Mouse (Mus musculus) stomach, embryonic 14.5 days (tissue): ENCODE data around the gene Tom1l2. TPM values are rescaled to one million over a fixed set of nuclear protein-coding genes. Genes with fewer than 3 reads are reported as not detected.

Source experiments
- ATAC-seq: fragments of 200-750 bp; cut with Nextera tagmentation; 2 replicates; pipeline ENCODE4 v1.8.0; 2017; ENCODE audit warnings: low read depth, moderate TSS enrichment; ENCODE audit not compliant: insufficient number of reproducible peaks, insufficient read depth, low FRiP score
- H3K27ac ChIP-seq: fragments of 300-500 bp; sonication (generic); 2 replicates; pipeline ENCODE4 v1.5.1; 2014; ENCODE audit warnings: mild to moderate bottlenecking, low read length, moderate library complexity, mixed read lengths
- H3K27me3 ChIP-seq: fragments of 300-500 bp; sonication (generic); 2 replicates; pipeline ENCODE4 v1.6.1; 2014; ENCODE audit warnings: low read length, control low read depth, mixed read lengths; ENCODE audit not compliant: control insufficient read depth, insufficient read depth
- H3K36me3 ChIP-seq: fragments of 300-500 bp; sonication (generic); 2 replicates; pipeline ENCODE4 v1.6.1; 2014; ENCODE audit warnings: mild to moderate bottlenecking, control low read depth, low read length, moderate library complexity, mixed read lengths; ENCODE audit not compliant: control insufficient read depth, insufficient read depth
- H3K4me1 ChIP-seq: fragments of 300-500 bp; sonication (generic); 2 replicates; pipeline ENCODE4 v1.6.1; 2014; ENCODE audit warnings: low read length, control low read depth, mixed read lengths; ENCODE audit not compliant: control insufficient read depth, insufficient read depth
- H3K4me2 ChIP-seq: fragments of 300-500 bp; sonication (generic); replicated peaks from 2 replicates; pipeline ENCODE4 v1.6.1; 2014; ENCODE audit warnings: low read depth, low read length, control low read depth
- H3K4me3 ChIP-seq: fragments of 300-500 bp; sonication (generic); 2 replicates; pipeline ENCODE4 v1.5.1; 2014; ENCODE audit warnings: low read depth, low read length, control low read depth
- H3K9ac ChIP-seq: fragments of 300-500 bp; sonication (generic); replicated peaks from 2 replicates; pipeline ENCODE4 v1.6.1; 2014; ENCODE audit warnings: low read depth, mild to moderate bottlenecking, control low read depth, low read length, moderate library complexity, mixed read lengths
- H3K9me3 ChIP-seq: fragments of 300-500 bp; sonication (generic); 2 replicates; pipeline ENCODE4 v1.6.1; 2016; ENCODE audit warnings: low read depth, low read length, control low read depth; ENCODE audit not compliant: control insufficient read depth
- WGBS: fragments of 180-500 bp; shearing (Covaris S2); extraction: QIAGEN DNeasy Blood & Tissue Kit; methylation state at CpG from one replicate; pipeline ENCODE4 v1.1.7; 2014; 5-methylcytosine and 5-hydroxymethylcytosine counted together
- polyA plus RNA-seq: library from polyadenylated mRNA; unstranded; fragments of >200 nt; fragmentation: Nextera tagmentation; extraction: Ambion mirVana; gene quantifications from 2 replicates; pipeline ENCODE4 v1.2.1, GENCODE M21; 2014

Tom1l2 gene
- polyA plus RNA-seq, 1 experiment from 2014 or later, result 22.2 TPM

GRCm38 (mm10) chr11:60222469-60223236 lies 130.1 kb downstream of the Tom1l2 start, which contains the start of gene Srebf1:
TSS of gene Srebf1 (minus strand) at chr11:60222581.
- WGBS, result 5% methylated on average over 46 of the region's 46 CpGs
- ATAC-seq, result peak; percentile 48

GRCm38 (mm10) chr11:60222085-60222468 lies 130.6 kb downstream of the Tom1l2 start:
- 54% methylated on average over 3 of the region's 3 CpGs for WGBS
- H3K36me3 ChIP-seq, result no peaks in the 10 kb centered on the region
- H3K27ac ChIP-seq, result peak overlapping the region; percentile 75; the same call in 1 of the 2 replicates
- H3K4me2 ChIP-seq, result peak overlapping the region; percentile 68
- no peaks in the 10 kb centered on the region for H3K27me3 ChIP-seq
- no peak for ATAC-seq
- H3K9me3 ChIP-seq, result no peaks in the 10 kb centered on the region
- 0 out of 2 replicates have a peak overlapping the region, but pooled peaks have one; percentile 4 for H3K9ac ChIP-seq
- peaks cover 23% of the 10 kb centered on the region for H3K4me1 ChIP-seq
- H3K4me3 ChIP-seq, result peak overlapping the region; percentile 34

More at GRCm38 (mm10) chr11:60222469-60223236, 130.1 kb downstream of the Tom1l2 start, which contains the start of gene Srebf1:
- H3K36me3 ChIP-seq, result no peaks in the 10 kb centered on the region
- peak within 1 kb of the TSS; percentile 75 for H3K27ac ChIP-seq
- no peaks in the 10 kb centered on the region for H3K9me3 ChIP-seq
- peak within 1 kb of the TSS; percentile 38; the same call in 1 of the 2 replicates for H3K9ac ChIP-seq
- H3K4me3 ChIP-seq, result peak within 1 kb of the TSS; percentile 34
- no peaks in the 10 kb centered on the region for H3K27me3 ChIP-seq
- H3K4me2 ChIP-seq, result peak within 1 kb of the TSS; percentile 68
- peaks cover 20% of the 10 kb centered on the region for H3K4me1 ChIP-seq

- Histone ChIP-seq H3K4me2 (peak overlapping the region; percentile 68; the same call in 1 of the 2 replicates), H3K4me1 (peaks cover 25% of the 10 kb centered on the region), H3K9ac (no peak overlapping the region), H3K36me3 (0 out of 2 replicates have a peak, but pooled peaks cover under 1% of the 10 kb centered on the region), H3K27me3 (no peaks in the 10 kb centered on the region), H3K9me3 (no peaks in the 10 kb centered on the region), H3K27ac (no peak overlapping the region), H3K4me3 (no peak overlapping the region)
- WGBS, result 89% methylated on average over 6 of the region's 6 CpGs
- no peak for ATAC-seq
These were observed 131.3 kb downstream of the Tom1l2 start for GRCm38 (mm10) chr11:60221425-60221824.

- H3K4me2 ChIP-seq, result peak overlapping the region; percentile 84
- ATAC-seq, result peak; percentile 78
- no peaks in the 10 kb centered on the region for H3K27me3 ChIP-seq
- H3K9me3 ChIP-seq, result no peaks in the 10 kb centered on the region
- H3K27ac ChIP-seq, result peak overlapping the region; percentile 92
- H3K4me1 ChIP-seq, result peaks cover 25% of the 10 kb centered on the region
- H3K4me3 ChIP-seq, result peak overlapping the region; percentile 67
- H3K36me3 ChIP-seq, result 0 out of 2 replicates have a peak, but pooled peaks cover 2% of the 10 kb centered on the region
- peak overlapping the region; percentile 57 for H3K9ac ChIP-seq
- under 1% methylated on average over 46 of the region's 46 CpGs for WGBS
These were observed 132.4 kb downstream of the Tom1l2 start for GRCm38 (mm10) chr11:60220291-60220804.

- peak overlapping the region; percentile 84 for H3K4me2 ChIP-seq
- WGBS, result 14% methylated on average over 8 of the region's 8 CpGs
- H3K27ac ChIP-seq, result peak overlapping the region; percentile 92
- H3K36me3 ChIP-seq, result 0 out of 2 replicates have a peak, but pooled peaks cover 2% of the 10 kb centered on the region
- H3K4me1 ChIP-seq, result peaks cover 25% of the 10 kb centered on the region
- peak overlapping the region; percentile 57 for H3K9ac ChIP-seq
- no peaks in the 10 kb centered on the region for H3K27me3 ChIP-seq
- no peak for ATAC-seq
- H3K4me3 ChIP-seq, result peak overlapping the region; percentile 67
- H3K9me3 ChIP-seq, result no peaks in the 10 kb centered on the region
These were observed 133.1 kb downstream of the Tom1l2 start for GRCm38 (mm10) chr11:60219609-60220008.

GRCm38 (mm10) chr11:60217467-60217866 lies 135.2 kb downstream of the Tom1l2 start:
- H3K4me1 ChIP-seq, result peaks cover 30% of the 10 kb centered on the region
- no peak overlapping the region for H3K4me2 ChIP-seq
- no peak overlapping the region for H3K27ac ChIP-seq
- WGBS, result 83% methylated on average over 7 of the region's 7 CpGs
- no peak overlapping the region for H3K9ac ChIP-seq
- 0 out of 2 replicates have a peak, but pooled peaks cover 2% of the 10 kb centered on the region for H3K36me3 ChIP-seq
- H3K27me3 ChIP-seq, result no peaks in the 10 kb centered on the region
- no peak for ATAC-seq
- no peaks in the 10 kb centered on the region for H3K9me3 ChIP-seq
- H3K4me3 ChIP-seq, result no peak overlapping the region

GRCm38 (mm10) chr11:60216671-60217070 lies 136.0 kb downstream of the Tom1l2 start:
- WGBS, result 88% methylated on average over 1 of the region's 1 CpGs

GRCm38 (mm10) chr11:60213266-60213665 lies 139.4 kb downstream of the Tom1l2 start:
- no peak for ATAC-seq
- H3K4me3 ChIP-seq, result no peak overlapping the region
- no peaks in the 10 kb centered on the region for H3K9me3 ChIP-seq
- no peaks in the 10 kb centered on the region for H3K27me3 ChIP-seq
- no peak overlapping the region for H3K9ac ChIP-seq
- H3K27ac ChIP-seq, result no peak overlapping the region
- 79% methylated on average over 6 of the region's 6 CpGs for WGBS
- no peak overlapping the region for H3K4me2 ChIP-seq
- H3K36me3 ChIP-seq, result 0 out of 2 replicates have a peak, but pooled peaks cover 2% of the 10 kb centered on the region
- peaks cover 40% of the 10 kb centered on the region for H3K4me1 ChIP-seq

More at GRCm38 (mm10) chr11:60216671-60217070, 136.0 kb downstream of the Tom1l2 start:
- Histone ChIP-seq H3K4me2 (no peak overlapping the region), H3K4me1 (peaks cover 33% of the 10 kb centered on the region), H3K9me3 (no peaks in the 10 kb centered on the region), H3K9ac (no peak overlapping the region), H3K27ac (no peak overlapping the region), H3K27me3 (no peaks in the 10 kb centered on the region), H3K36me3 (0 out of 2 replicates have a peak, but pooled peaks cover 2% of the 10 kb centered on the region), H3K4me3 (no peak overlapping the region)
- ATAC-seq, result no peak
